Mouse (Mus musculus): ENCODE measurements around the gene Adcy7. TPM values are rescaled to one million over a fixed set of nuclear protein-coding genes. Genes with fewer than 3 reads are reported as not detected.
A peak's percentile ranks its signal among the peaks of the same experiment; 100 is the strongest.

Gene Adcy7
- polyA plus RNA-seq, 1 experiment: 16.1 TPM

- TF ChIP-seq POLR2A (IDR thresholded peaks at IDR 0.05; ENCODE audit: low read depth, low read length): no peak
- peak; percentile 13; the same call in 1 of the 2 replicates for TF ChIP-seq CTCF (IDR thresholded peaks at IDR 0.05; ENCODE audit: borderline replicate concordance, insufficient read depth, low read length)
- Histone ChIP-seq H3K4me1 (ENCODE audit: control insufficient read depth, insufficient read depth, low read length) (peaks cover 12% of the 10 kb centered on the region; the same call in 1 of the 2 replicates), H3K27ac (ENCODE audit: insufficient read depth, low read length) (peak overlapping the region; percentile 53), H3K4me3 (ENCODE audit: insufficient read depth, low read length) (no peak overlapping the region)
Observed at GRCm38 (mm10) chr8:88285469-88286356, 13.5 kb downstream of the Adcy7 start.

DNA sequence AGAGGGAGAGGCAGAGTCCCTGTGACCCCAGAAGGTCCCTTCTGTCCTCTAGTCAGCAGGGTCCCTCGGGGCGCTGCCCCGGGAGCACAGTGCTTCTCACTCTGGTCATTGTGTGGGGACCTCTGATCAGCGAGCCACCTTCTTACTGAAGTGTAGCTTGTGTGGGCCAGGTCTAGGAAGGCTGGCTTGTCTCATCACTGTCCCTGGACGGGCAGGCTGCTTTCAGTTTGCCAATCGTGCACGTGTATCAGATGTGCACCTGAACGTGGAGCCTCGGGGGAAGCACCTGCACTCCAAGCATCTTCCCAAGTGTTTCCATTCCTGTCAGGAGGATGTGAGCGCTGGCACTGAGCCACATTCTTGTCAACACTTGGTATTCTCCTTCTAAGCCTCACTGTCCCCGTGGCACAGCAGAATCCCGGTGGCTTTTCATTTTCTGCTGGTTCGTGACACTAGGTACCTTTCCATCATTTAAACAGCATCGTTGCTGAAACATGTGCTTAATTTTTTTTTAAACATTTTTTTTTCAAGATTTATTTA is 14.3 kb downstream of the Adcy7 start:
- peaks cover 12% of the 10 kb centered on the region; the same call in 1 of the 2 replicates for H3K4me1 ChIP-seq (ENCODE audit: control insufficient read depth, insufficient read depth, low read length)
- no peak overlapping the region for H3K4me3 ChIP-seq (ENCODE audit: insufficient read depth, low read length)
- TF ChIP-seq POLR2A (IDR thresholded peaks at IDR 0.05; ENCODE audit: low read depth, low read length) (no peak), CTCF (IDR thresholded peaks at IDR 0.05; ENCODE audit: borderline replicate concordance, insufficient read depth, low read length) (no peak)
- H3K27ac ChIP-seq (ENCODE audit: insufficient read depth, low read length): no peak overlapping the region

DNA sequence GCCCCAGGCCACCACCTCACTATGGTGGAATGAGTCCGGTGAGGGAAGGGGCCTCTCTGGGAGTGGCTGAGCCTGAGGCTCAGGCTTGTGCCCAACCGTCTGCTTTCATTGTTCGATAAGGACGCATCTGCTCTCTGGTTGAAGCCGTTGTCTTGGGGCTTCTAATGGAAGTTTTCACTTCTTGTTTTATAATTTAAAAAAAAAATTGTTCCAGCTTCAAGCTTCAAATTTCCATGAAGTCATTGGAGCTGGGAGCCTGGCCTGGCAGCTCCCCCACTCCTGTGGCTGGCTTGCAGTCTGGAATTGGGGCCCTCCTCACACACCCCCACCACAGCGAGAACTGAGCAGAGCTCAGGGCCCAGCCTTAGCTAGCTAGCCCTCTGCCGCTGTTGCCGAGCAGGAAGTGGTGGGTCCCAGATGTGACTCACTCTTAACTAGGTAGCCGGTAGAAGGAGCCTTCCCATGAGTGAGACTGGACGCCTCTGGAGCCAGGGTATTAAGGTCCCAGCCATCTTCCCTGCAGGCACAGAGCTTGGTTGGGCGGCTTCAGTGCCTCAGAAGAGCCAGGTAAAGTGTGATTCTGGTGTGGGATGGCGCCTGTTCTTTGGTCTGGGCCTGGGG is 16.5 kb downstream of the Adcy7 start:
- peak overlapping the region; percentile 72 for H3K27ac ChIP-seq (ENCODE audit: insufficient read depth, low read length)
- TF ChIP-seq POLR2A (IDR thresholded peaks at IDR 0.05; ENCODE audit: low read depth, low read length) (peak; percentile 46; the same call in 1 of the 2 replicates), CTCF (IDR thresholded peaks at IDR 0.05; ENCODE audit: borderline replicate concordance, insufficient read depth, low read length) (no peak)
- no peak overlapping the region for H3K4me3 ChIP-seq (ENCODE audit: insufficient read depth, low read length)
- H3K4me1 ChIP-seq (ENCODE audit: control insufficient read depth, insufficient read depth, low read length): peaks cover 12% of the 10 kb centered on the region; the same call in 1 of the 2 replicates

- no peak for TF ChIP-seq CTCF (IDR thresholded peaks at IDR 0.05; ENCODE audit: borderline replicate concordance, insufficient read depth, low read length)
- no peak overlapping the region for H3K27ac ChIP-seq (ENCODE audit: insufficient read depth, low read length)
Observed at GRCm38 (mm10) chr8:88289901-88290300, 17.7 kb downstream of the Adcy7 start.

GRCm38 (mm10) chr8:88290326-88291304 is 18.4 kb downstream of the Adcy7 start:
- H3K4me3 ChIP-seq (ENCODE audit: insufficient read depth, low read length): no peak overlapping the region
- TF ChIP-seq CTCF (IDR thresholded peaks at IDR 0.05; ENCODE audit: borderline replicate concordance, insufficient read depth, low read length) (no peak), POLR2A (IDR thresholded peaks at IDR 0.05; ENCODE audit: low read depth, low read length) (no peak)
- 0 out of 2 replicates have a peak, but pooled peaks cover 8% of the 10 kb centered on the region for H3K4me1 ChIP-seq (ENCODE audit: control insufficient read depth, insufficient read depth, low read length)
- no peak overlapping the region for H3K27ac ChIP-seq (ENCODE audit: insufficient read depth, low read length)

More at GRCm38 (mm10) chr8:88289901-88290300, 17.7 kb downstream of the Adcy7 start:
- H3K4me3 ChIP-seq (ENCODE audit: insufficient read depth, low read length): no peak overlapping the region
- H3K4me1 ChIP-seq (ENCODE audit: control insufficient read depth, insufficient read depth, low read length): peaks cover 12% of the 10 kb centered on the region; the same call in 1 of the 2 replicates

DNA sequence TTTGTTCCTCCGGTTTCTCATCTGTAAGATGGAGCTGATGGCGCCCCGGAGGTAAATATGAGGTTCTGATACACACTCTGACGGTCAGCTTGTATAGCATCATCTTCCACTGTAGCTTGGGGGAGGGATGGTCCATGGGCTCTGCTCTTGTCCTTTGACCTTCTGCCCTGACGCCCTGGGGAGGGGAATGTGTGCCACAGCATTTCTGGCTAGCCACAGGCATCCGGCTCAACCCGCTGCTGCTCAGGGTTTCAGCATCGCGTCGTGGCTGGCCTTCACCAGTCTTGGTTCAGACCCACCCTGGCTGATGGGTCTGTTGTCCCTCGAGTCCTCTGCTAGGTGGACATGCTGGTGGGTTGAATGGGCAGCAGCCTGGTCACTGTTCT is 19.1 kb downstream of the Adcy7 start:
- Histone ChIP-seq H3K27ac (ENCODE audit: insufficient read depth, low read length) (no peak overlapping the region), H3K4me3 (ENCODE audit: insufficient read depth, low read length) (no peak overlapping the region), H3K4me1 (ENCODE audit: control insufficient read depth, insufficient read depth, low read length) (0 out of 2 replicates have a peak, but pooled peaks cover 8% of the 10 kb centered on the region)
- TF ChIP-seq POLR2A (IDR thresholded peaks at IDR 0.05; ENCODE audit: low read depth, low read length): no peak
- TF ChIP-seq CTCF (IDR thresholded peaks at IDR 0.05; ENCODE audit: borderline replicate concordance, insufficient read depth, low read length): no peak

DNA sequence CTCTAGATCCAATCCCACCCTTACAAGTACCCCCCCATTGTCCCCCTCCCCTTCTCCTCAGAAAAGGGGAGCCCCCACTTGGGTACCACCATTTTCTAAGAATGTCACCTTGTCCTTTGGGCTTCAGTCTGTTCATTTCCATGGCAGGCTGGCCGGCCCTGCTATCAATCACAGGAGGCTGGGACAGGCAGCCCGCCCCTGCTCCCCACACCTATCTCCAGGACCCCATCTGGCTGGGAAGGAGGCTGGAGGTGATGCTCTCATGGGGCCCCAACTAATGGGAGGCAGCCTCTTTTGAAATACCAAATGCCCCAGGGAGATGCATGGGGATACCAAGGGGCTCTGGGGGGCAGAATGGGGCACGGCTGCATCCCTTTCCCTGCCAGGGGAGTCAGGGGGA is 20.7 kb downstream of the Adcy7 start:
- H3K4me1 ChIP-seq (ENCODE audit: control insufficient read depth, insufficient read depth, low read length): 0 out of 2 replicates have a peak, but pooled peaks cover 6% of the 10 kb centered on the region
- TF ChIP-seq CTCF (IDR thresholded peaks at IDR 0.05; ENCODE audit: borderline replicate concordance, insufficient read depth, low read length) (no peak), POLR2A (IDR thresholded peaks at IDR 0.05; ENCODE audit: low read depth, low read length) (no peak)
- no peak overlapping the region for H3K4me3 ChIP-seq (ENCODE audit: insufficient read depth, low read length)
- no peak overlapping the region for H3K27ac ChIP-seq (ENCODE audit: insufficient read depth, low read length)

GRCm38 (mm10) chr8:88293590-88294356 is 21.6 kb downstream of the Adcy7 start:
- TF ChIP-seq POLR2A (IDR thresholded peaks at IDR 0.05; ENCODE audit: low read depth, low read length) (no peak), CTCF (IDR thresholded peaks at IDR 0.05; ENCODE audit: borderline replicate concordance, insufficient read depth, low read length) (no peak)
- no peak overlapping the region for H3K4me3 ChIP-seq (ENCODE audit: insufficient read depth, low read length)
- no peaks in the 10 kb centered on the region for H3K4me1 ChIP-seq (ENCODE audit: control insufficient read depth, insufficient read depth, low read length)
- no peak overlapping the region for H3K27ac ChIP-seq (ENCODE audit: insufficient read depth, low read length)
